Mouse (Mus musculus) liver, embryonic 14.5 days (tissue): ENCODE measurements around the gene Tacc2. TPM values are rescaled to one million over a fixed set of nuclear protein-coding genes. Genes with fewer than 3 reads are reported as not detected.

Experiments used
- ATAC-seq: fragments of 200-750 bp; cut with Nextera tagmentation; 2 replicates; pipeline ENCODE4 v1.8.0; 2017; ENCODE audit warnings: moderate number of reproducible peaks, mild to moderate bottlenecking, moderate library complexity; ENCODE audit not compliant: insufficient read depth
- DNase-seq, 3 experiments: peaks; one replicate each; pipeline ENCODE4 v3.0.0-alpha.2; 2012 to 2013; ENCODE audit warnings: low read depth in 3 of 3, low spot score in 3 of 3
- H3K27ac ChIP-seq: fragments of 300-500 bp; sonication (generic); 2 replicates; pipeline ENCODE4 v1.5.1; 2014; ENCODE audit warnings: moderate library complexity, mild to moderate bottlenecking, control low read depth, inconsistent platforms
- H3K27me3 ChIP-seq: fragments of 300-500 bp; sonication (generic); 2 replicates; pipeline ENCODE4 v1.6.1; 2014; ENCODE audit warnings: mild to moderate bottlenecking, low read length, moderate library complexity; ENCODE audit not compliant: control insufficient read depth, insufficient read depth
- H3K36me3 ChIP-seq: fragments of 300-500 bp; sonication (generic); replicated peaks from 2 replicates; pipeline ENCODE4 v1.6.1; 2014; ENCODE audit warnings: low read depth; ENCODE audit not compliant: control insufficient read depth, insufficient read depth
- H3K4me1 ChIP-seq, 2 experiments: fragments of 200-500 bp in 1 of 2; fragments of 300-500 bp in 1 of 2; sonication (generic) in 1 of 2; replicated peaks; 2 replicates each; pipeline ENCODE4 v1.6.1; 2012 to 2014; ENCODE audit warnings: antibody characterized with exemption in 1 of 2, inconsistent platforms in 1 of 2, low read length in 1 of 2; ENCODE audit not compliant: control insufficient read depth in 2 of 2, insufficient read depth in 2 of 2
- H3K4me2 ChIP-seq: fragments of 300-500 bp; sonication (generic); 2 replicates; pipeline ENCODE4 v1.6.1; 2014; ENCODE audit warnings: low read depth, mild to moderate bottlenecking, control low read depth, moderate library complexity
- H3K4me3 ChIP-seq, 2 experiments: fragments of 200-500 bp in 1 of 2; fragments of 300-500 bp in 1 of 2; sonication (generic) in 1 of 2; 2 replicates each; pipeline ENCODE4 v1.5.1; 2012 to 2014; ENCODE audit warnings: low read depth in 2 of 2, low read length in 2 of 2, mild to moderate bottlenecking in 2 of 2, control low read depth in 1 of 2, inconsistent platforms in 1 of 2, moderate library complexity in 1 of 2; ENCODE audit not compliant: insufficient read depth in 1 of 2
- H3K9ac ChIP-seq: fragments of 300-500 bp; sonication (generic); replicated peaks from 2 replicates; pipeline ENCODE4 v1.6.1; 2014; ENCODE audit warnings: mild to moderate bottlenecking, control low read depth, moderate library complexity
- H3K9me3 ChIP-seq: fragments of 300-500 bp; sonication (generic); 2 replicates; pipeline ENCODE4 v1.6.1; 2016; ENCODE audit warnings: low read length, mixed read lengths; ENCODE audit not compliant: control insufficient read depth
- CTCF ChIP-seq: IDR thresholded peaks from 2 replicates; pipeline ENCODE4 v1.5.1; 2016; ENCODE audit warnings: antibody characterized with exemption, low read depth, control low read depth
- EP300 ChIP-seq: IDR thresholded peaks from 2 replicates; pipeline ENCODE4 v1.6.1; 2016; ENCODE audit warnings: antibody characterized with exemption, low read depth
- WGBS: fragments of 180-500 bp; shearing (Covaris S2); extraction: QIAGEN DNeasy Blood & Tissue Kit; methylation state at CpG from one replicate; pipeline ENCODE4 v1.1.7; 2014; ENCODE audit not compliant: insufficient replicate concordance; 5-methylcytosine and 5-hydroxymethylcytosine counted together
- polyA plus RNA-seq, 2 experiments: library from polyadenylated mRNA; depleted of rRNA in 1 of 2; stranded (reverse) in 1 of 2; unstranded in 1 of 2; fragments of >200 nt; fragmentation: Nextera tagmentation in 1 of 2; extraction: Ambion mirVana in 1 of 2; gene quantifications; 2 replicates each; pipeline versions ENCODE4 v1.2.1 to v1.2.3; 2012 to 2014

Tacc2 gene
- polyA plus RNA-seq, 2 experiments = 2.0 to 2.4 TPM

DNA sequence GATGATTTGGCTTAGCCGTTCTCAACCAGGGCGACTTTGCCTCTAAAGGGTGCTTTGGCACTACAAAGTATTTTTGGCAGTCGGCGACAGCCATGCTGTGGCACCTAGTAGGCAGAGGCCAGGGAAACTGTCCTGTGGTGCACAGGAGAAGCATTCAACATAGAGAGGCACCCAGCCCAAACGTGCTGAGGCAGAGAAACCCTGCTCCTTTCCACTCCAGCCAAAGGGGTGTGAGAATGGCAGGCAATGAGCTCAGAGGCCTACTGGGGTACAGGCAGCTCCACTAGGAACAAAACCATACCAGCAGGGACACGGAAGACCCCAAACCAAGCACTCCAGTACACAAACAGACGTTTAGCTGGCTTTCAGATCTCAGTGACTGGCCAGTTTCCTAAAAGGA lies 37.1 kb upstream of the Tacc2 start:
- no peak for DNase-seq
- Histone ChIP-seq H3K36me3 (peaks cover 82% of the 10 kb centered on the region), H3K9me3 (no peaks in the 10 kb centered on the region), H3K4me1 (peaks cover 0 to 4% of the 10 kb centered on the region in 2 experiments; a peak in 2 of 4 replicates), H3K4me3 (no peak overlapping the region), H3K27ac (no peak overlapping the region), H3K9ac (no peak overlapping the region), H3K27me3 (no peaks in the 10 kb centered on the region), H3K4me2 (no peak overlapping the region)
- 79% methylated on average over 7 of the region's 7 CpGs for WGBS
- no peak for ATAC-seq
- TF ChIP-seq EP300 = no peak
- TF ChIP-seq CTCF = no peak

GRCm38 (mm10) chr7:130543181-130543580 lies 34.1 kb upstream of the Tacc2 start:
- peaks cover 57% of the 10 kb centered on the region for H3K36me3 ChIP-seq
- peaks cover 11 to 13% of the 10 kb centered on the region in 2 experiments for H3K4me1 ChIP-seq
- H3K4me3 ChIP-seq = no peak overlapping the region
- ATAC-seq (no peak), DNase-seq (no peak)
- WGBS = 92% methylated on average over 4 of the region's 4 CpGs
- H3K9me3 ChIP-seq = no peaks in the 10 kb centered on the region
- no peak overlapping the region for H3K4me2 ChIP-seq
- TF ChIP-seq EP300 (no peak), CTCF (no peak)
- H3K27ac ChIP-seq = no peak overlapping the region
- H3K9ac ChIP-seq = no peak overlapping the region
- H3K27me3 ChIP-seq = no peaks in the 10 kb centered on the region

DNA sequence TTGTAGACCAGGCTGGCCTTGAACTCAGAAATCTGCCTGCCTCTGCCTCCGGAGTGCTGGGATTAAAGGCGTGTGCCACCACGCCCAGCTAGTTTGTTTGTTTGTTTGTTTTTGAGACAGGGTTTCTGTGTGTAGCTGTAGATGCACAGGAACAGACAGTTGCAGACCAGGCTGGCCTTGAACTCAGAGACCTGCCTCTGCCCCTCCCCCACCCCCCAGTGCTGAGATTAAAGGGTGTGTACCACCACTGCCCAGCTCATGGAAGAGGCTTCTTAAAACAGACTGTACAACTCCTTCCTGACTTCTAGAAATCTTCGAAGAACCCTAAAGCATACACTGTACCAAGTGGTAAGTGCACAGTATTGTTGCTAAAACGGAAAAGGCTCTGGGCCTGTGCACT lies 31.8 kb upstream of the Tacc2 start:
- DNase-seq (no peak), ATAC-seq (no peak)
- no peaks in the 10 kb centered on the region for H3K27me3 ChIP-seq
- peak overlapping the region; percentile 17 to 93; a peak in 3 of 4 replicates for H3K4me3 ChIP-seq
- H3K4me1 ChIP-seq = peaks cover 11 to 13% of the 10 kb centered on the region in 2 experiments
- peak overlapping the region; percentile 86 for H3K4me2 ChIP-seq
- WGBS = 79% methylated on average over 5 of the region's 5 CpGs
- TF ChIP-seq CTCF = no peak
- TF ChIP-seq EP300 = no peak
- H3K36me3 ChIP-seq = peaks cover 36% of the 10 kb centered on the region
- H3K27ac ChIP-seq = peak overlapping the region; percentile 95
- H3K9me3 ChIP-seq = no peaks in the 10 kb centered on the region
- peak overlapping the region; percentile 97 for H3K9ac ChIP-seq

GRCm38 (mm10) chr7:130545893-130546292 lies 31.3 kb upstream of the Tacc2 start:
- 39% methylated on average over 3 of the region's 3 CpGs for whole genome bisulfite sequencing
- Histone ChIP-seq H3K4me3 (peak overlapping the region; percentile 79 to 93), H3K4me1 (peaks cover 11 to 13% of the 10 kb centered on the region in 2 experiments), H3K36me3 (peaks cover 36% of the 10 kb centered on the region), H3K9me3 (no peaks in the 10 kb centered on the region), H3K9ac (peak overlapping the region; percentile 97), H3K4me2 (peak overlapping the region; percentile 86), H3K27me3 (no peaks in the 10 kb centered on the region), H3K27ac (peak overlapping the region; percentile 95)
- ATAC-seq = no peak
- peak in 1 of 3 experiments; percentile 13 for DNase-seq
- TF ChIP-seq EP300 = no peak
- no peak for TF ChIP-seq CTCF

- peaks cover 11 to 13% of the 10 kb centered on the region in 2 experiments for H3K4me1 ChIP-seq
- H3K36me3 ChIP-seq = peaks cover 35% of the 10 kb centered on the region
- ATAC-seq (peak; percentile 17), DNase-seq (peak in 1 of 3 experiments; percentile 5)
- H3K27me3 ChIP-seq = no peaks in the 10 kb centered on the region
- H3K4me2 ChIP-seq = peak overlapping the region; percentile 86
- TF ChIP-seq CTCF = no peak
- TF ChIP-seq EP300 = no peak
- H3K9me3 ChIP-seq = no peaks in the 10 kb centered on the region
- peak overlapping the region; percentile 79 to 93 for H3K4me3 ChIP-seq
- peak overlapping the region; percentile 95 for H3K27ac ChIP-seq
- H3K9ac ChIP-seq = peak overlapping the region; percentile 97
- WGBS = 3% methylated on average over 7 of the region's 7 CpGs
These were observed 30.8 kb upstream of the Tacc2 start for GRCm38 (mm10) chr7:130546421-130546790.
